In the genomic region with DNA sequence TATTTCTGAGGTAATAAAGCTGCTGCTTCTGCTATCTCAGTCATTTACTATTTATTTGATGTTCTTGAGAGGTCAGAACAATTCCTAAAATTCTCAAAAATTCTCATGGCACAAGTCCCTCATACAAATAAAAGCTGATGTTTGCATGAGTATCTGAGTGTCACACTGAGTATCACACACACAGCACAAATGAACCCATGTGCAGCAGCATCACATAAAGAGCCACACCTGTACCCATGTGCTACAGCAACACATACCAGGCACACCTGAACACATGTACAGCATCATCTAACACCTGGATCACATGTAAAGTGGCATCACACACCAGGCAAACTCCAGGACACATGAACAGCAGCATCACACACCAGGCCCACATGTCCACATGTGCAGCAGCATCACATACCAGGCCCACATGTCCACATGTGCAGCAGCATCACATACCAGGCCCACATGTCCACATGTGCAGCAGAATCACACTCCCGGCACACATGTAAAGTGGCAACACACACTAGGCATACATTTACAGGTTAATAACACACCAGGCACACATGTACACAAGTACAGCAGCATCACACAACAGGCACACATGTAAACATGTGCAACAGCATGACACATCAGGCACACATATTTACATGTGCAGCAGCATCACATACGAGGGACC, we compare ENCODE assay signal across 8 mouse cellular contexts.
A peak's percentile ranks its signal among the peaks of the same experiment; 100 is the strongest.
DNase-seq lines count a peak whose midpoint lies in the region; ATAC-seq and TF ChIP-seq lines count a peak whose summit lies in the region.

No protein-coding gene starts in this region.

- peak overlapping the region; percentile 74 for H3K4me3 ChIP-seq in kidney, embryonic 15.5 days (replicated peaks)
- peak overlapping the region; percentile 87 for H3K4me3 ChIP-seq in macrophage (ENCODE audit: inconsistent target)

- in situ Hi-C loops in Patski (cut with MboI; ENCODE audit: low pct_unique_long_range_greater_than_20kb) = loop anchor here (25.0 kb wide), 2 partner anchors 324 to 424 kb away; no protein-coding TSS in a partner anchor

- no peaks in the 10 kb centered on the region for H3K36me3 ChIP-seq in kidney, embryonic 15.5 days
- H3K36me3 ChIP-seq in macrophage (ENCODE audit: inconsistent target) = no peaks in the 10 kb centered on the region

- H3K27me3 ChIP-seq in kidney, embryonic 15.5 days = no peaks in the 10 kb centered on the region
- no peaks in the 10 kb centered on the region for H3K27me3 ChIP-seq in Patski

- TF ChIP-seq CTCF in Patski (IDR thresholded peaks at IDR 0.05) = no peak

- CTCF ChIA-PET in Patski (lab: Charles Lee) = interaction anchor here (1.4 to 1.8 kb wide), 2 partner anchors 16 to 48 kb away, joined by 5 to 7 read pairs; no protein-coding TSS in a partner anchor

- H3K4me2 ChIP-seq in kidney, embryonic 15.5 days = peak overlapping the region; percentile 71

- H3K9ac ChIP-seq in kidney, embryonic 15.5 days = peak overlapping the region; percentile 61

- 28% methylated on average over 2 of the region's 2 CpGs for WGBS in kidney, embryonic 15.5 days
- 5% methylated on average over 2 of the region's 2 CpGs for whole genome bisulfite sequencing in macrophage (ENCODE audit: missing documents)

- H3K4me1 ChIP-seq in kidney, embryonic 15.5 days = peaks cover 7% of the 10 kb centered on the region

- H3K79me2 ChIP-seq in macrophage (ENCODE audit: inconsistent target) = no peaks in the 10 kb centered on the region

- H3K27ac ChIP-seq in kidney, embryonic 15.5 days = peak overlapping the region; percentile 97
- peak overlapping the region; percentile 67 for H3K27ac ChIP-seq in macrophage

- ATAC-seq in kidney, embryonic 15.5 days (replicated peaks; ENCODE audit: low FRiP score) = no peak; the same call in 1 of the 2 replicates
- peak; percentile 8 for ATAC-seq in Patski

- no peak for DNase-seq in kidney, postnatal 10 days
- no peak for DNase-seq in Patski (ENCODE audit: low read depth, low spot score)
- peak; percentile 78 for DNase-seq in forelimb bud, embryonic 11.5 days (ENCODE audit: low read depth, low spot score)
- DNase-seq in T-cell, adult 2 months (ENCODE audit: low spot score) = no peak
- no peak for DNase-seq in layer of hippocampus, adult 11-12 months (ENCODE audit: low spot score)
- no peak for DNase-seq in left cerebral cortex, adult 18-20 months (ENCODE audit: low spot score in 2 of 2)

- POLR2A ChIA-PET in Patski (lab: Charles Lee) = no interaction called here

- no peaks in the 10 kb centered on the region for H3K9me3 ChIP-seq in kidney, embryonic 15.5 days (replicated peaks)
